Mouse (Mus musculus): ENCODE measurements at regions not wholly inside any gene's neighbourhood (a gene's known extent, or its start where the extent isn't known, plus 50 kb on each side); places are given as distances from the start of the nearest gene placed in this dataset.

GRCm38 (mm10) chr14:17005194-17006018 lies 186.4 kb upstream of the Rarb start:
- TF ChIP-seq POLR2A (IDR thresholded peaks at IDR 0.05; ENCODE audit: extremely low read depth, insufficient read depth, low read length) = no peak
- no peak for TF ChIP-seq CTCF (IDR thresholded peaks at IDR 0.05; ENCODE audit: low read depth, low read length)

Data from liver, adult 2 months (tissue).